9 mouse cellular contexts compared by ENCODE assay signal in genomic region chr4:139289017-139289416, GRCm38 (mm10). TPM values are rescaled to one million over a fixed set of nuclear protein-coding genes. Genes with fewer than 3 reads are reported as not detected.
DNase-seq lines count a peak whose midpoint lies in the region; ATAC-seq and TF ChIP-seq lines count a peak whose summit lies in the region.
"Had no signal": no experiment of that assay in that cellular context is flagged by ENCODE, and none has a peak within 500 bp of the region (broad histone marks: within the 10 kb centered on the region; RNA-seq: fewer than 3 reads in every experiment).

No protein-coding gene starts in this region.

- 82% methylated on average over 10 of the region's 10 CpGs for WGBS in spleen, adult 2 months
- WGBS in kidney, embryonic 16.5 days: 72% methylated on average over 10 of the region's 10 CpGs
- WGBS in liver, adult 2 months: 57% methylated on average over 10 of the region's 10 CpGs

- no peaks in the 10 kb centered on the region for H3K79me2 ChIP-seq in liver, adult 2 months (ENCODE audit: control insufficient read depth, insufficient read depth, low read length)

- DNase-seq in spleen, adult 2 months (ENCODE audit: low read depth in 1 of 2, low spot score in 2 of 2): peak in 1 of 2 experiments; percentile 44
- no peak for DNase-seq in spleen, adult 12 weeks (ENCODE audit: low spot score)
- DNase-seq in cerebellum, adult 11-12 months: peak; percentile 83
- DNase-seq in forelimb bud, embryonic 11.5 days (ENCODE audit: low read depth, low spot score): peak; percentile 72
- DNase-seq in liver, adult 2 months (ENCODE audit: extremely low read depth, low read depth, low spot score): peak; percentile 59

- no peaks in the 10 kb centered on the region for H3K27me3 ChIP-seq in spleen, adult 2 months (ENCODE audit: control insufficient read depth, insufficient read depth, low read length)
- H3K27me3 ChIP-seq in kidney, embryonic 16.5 days (ENCODE audit: insufficient read depth, low read length): no peaks in the 10 kb centered on the region
- no peaks in the 10 kb centered on the region for H3K27me3 ChIP-seq in liver, adult 2 months (ENCODE audit: control insufficient read depth, insufficient read depth, low read length)

- ATAC-seq in kidney, embryonic 16.5 days (ENCODE audit: low FRiP score, low TSS enrichment): 0 out of 2 replicates have a peak, but pooled peaks have one; percentile 24
- ATAC-seq in neutrophil, adult 5-6 weeks (ENCODE audit: extremely low read depth, insufficient number of reproducible peaks, low FRiP score, poor library complexity, severe bottlenecking): peak; percentile 33; the same call in 1 of the 2 replicates
- no peak for ATAC-seq in activated CD4-positive, CD25-positive, alpha-beta regulatory T cell, adult 4 months

- H3K36me3 ChIP-seq in spleen, adult 2 months (ENCODE audit: control insufficient read depth, insufficient read depth, low read length): peaks cover 44% of the 10 kb centered on the region
- peaks cover 47% of the 10 kb centered on the region for H3K36me3 ChIP-seq in kidney, embryonic 16.5 days (ENCODE audit: insufficient read depth, low read length)
- no peaks in the 10 kb centered on the region for H3K36me3 ChIP-seq in liver, adult 2 months (ENCODE audit: control insufficient read depth, insufficient read depth, low read length)

- no peaks in the 10 kb centered on the region for H3K4me1 ChIP-seq in spleen, adult 2 months (ENCODE audit: control insufficient read depth, insufficient read depth, insufficient read length)
- H3K4me1 ChIP-seq in kidney, embryonic 16.5 days (ENCODE audit: insufficient read depth, low read length): peaks cover 10% of the 10 kb centered on the region
- H3K4me1 ChIP-seq in liver, adult 2 months (ENCODE audit: control insufficient read depth, insufficient read depth, low read length): no peaks in the 10 kb centered on the region

- no peak overlapping the region for H3K4me3 ChIP-seq in spleen, adult 2 months (ENCODE audit: extremely low read depth, insufficient read depth, insufficient read length)
- H3K4me3 ChIP-seq in kidney, embryonic 16.5 days (ENCODE audit: low read length): no peak overlapping the region
- H3K4me3 ChIP-seq in liver, adult 2 months (ENCODE audit: insufficient read depth, low read depth, low read length): no peak overlapping the region

- H3K27ac ChIP-seq in spleen, adult 2 months (ENCODE audit: insufficient read depth, low read length): no peak overlapping the region
- no peak overlapping the region for H3K27ac ChIP-seq in kidney, embryonic 16.5 days (ENCODE audit: low read length)
- no peak overlapping the region for H3K27ac ChIP-seq in liver, adult 2 months (replicated peaks; ENCODE audit: insufficient read depth, low read depth, low read length)
- H3K27ac ChIP-seq: macrophage had no signal

- no peak overlapping the region for H3K9ac ChIP-seq in kidney, embryonic 16.5 days (replicated peaks; ENCODE audit: low read length)
- H3K9ac ChIP-seq in liver, adult 2 months (ENCODE audit: low read depth, low read length): no peak overlapping the region

- H3K4me2 ChIP-seq in kidney, embryonic 16.5 days (replicated peaks; ENCODE audit: low read depth, low read length): no peak overlapping the region

- peak; percentile 75; the same call in 1 of the 2 replicates for TF ChIP-seq CTCF in spleen, adult 2 months (IDR thresholded peaks at IDR 0.05; ENCODE audit: extremely low read depth, insufficient read depth, insufficient read length, insufficient replicate concordance)
- TF ChIP-seq CTCF in liver, adult 2 months (IDR thresholded peaks at IDR 0.05; ENCODE audit: low read depth, low read length): peak; percentile 97

- TF ChIP-seq POLR2A in spleen, adult 2 months (IDR thresholded peaks at IDR 0.05; ENCODE audit: low read depth, low read length): no peak
- no peak for TF ChIP-seq POLR2A in liver, adult 2 months (IDR thresholded peaks at IDR 0.05; ENCODE audit: extremely low read depth, insufficient read depth, low read length)

- H3K9me3 ChIP-seq in kidney, embryonic 16.5 days (ENCODE audit: low read length): no peaks in the 10 kb centered on the region

RNA-seq across cellular contexts. Expression of gene Pqlc2, which starts 21.5 kb away (rescaled TPM):
- polyA plus RNA-seq in spleen, adult 2 months (2012; rRNA removed): 48.3 and 54.1 TPM in 2 replicates
- 16.9 and 17.6 TPM in 2 replicates for polyA plus RNA-seq in kidney, embryonic 16.5 days (2015; fragmentation: Nextera tagmentation; extraction: Ambion mirVana)
- total RNA-seq in liver, adult 2 months (2014; rRNA removed): 6.1 and 13.0 TPM in 2 replicates
- 37.2 and 42.8 TPM in 2 replicates for polyA plus RNA-seq in liver, adult 2 months (2012; rRNA removed)
- total RNA-seq in neutrophil, adult 5-6 weeks (2017): 13.1 and 16.8 TPM in 2 replicates
- 1 to 10 TPM; 7.6 to 9.9 TPM for polyA plus RNA-seq in activated CD4-positive, CD25-positive, alpha-beta regulatory T cell, adult 4 months (2017; shearing (Covaris generic))

RNA-seq across cellular contexts. Expression of gene Akr7a5, which starts 21.5 kb away (rescaled TPM):
- 22.0 and 32.8 TPM in 2 replicates for polyA plus RNA-seq in spleen, adult 2 months (2012; rRNA removed)
- 201 and 210 TPM in 2 replicates for polyA plus RNA-seq in kidney, embryonic 16.5 days (2015; fragmentation: Nextera tagmentation; extraction: Ambion mirVana)
- 142 and 183 TPM in 2 replicates for total RNA-seq in liver, adult 2 months (2014; rRNA removed)
- polyA plus RNA-seq in liver, adult 2 months (2012; rRNA removed): 144 and 155 TPM in 2 replicates
- 7.0 and 7.1 TPM in 2 replicates for total RNA-seq in neutrophil, adult 5-6 weeks (2017)
- polyA plus RNA-seq in activated CD4-positive, CD25-positive, alpha-beta regulatory T cell, adult 4 months (2017; shearing (Covaris generic)): 1 to 10 TPM; 7.5 to 8.2 TPM
